Mouse (Mus musculus): ENCODE results near the gene Fbxl13. TPM values are rescaled to one million over a fixed set of nuclear protein-coding genes. Genes with fewer than 3 reads are reported as not detected.

Fbxl13 gene
- polyA plus RNA-seq, 1 experiment from 2014 or later = 0.21 TPM

GRCm38 (mm10) chr5:21545227-21545626 is 100.2 kb downstream of the Fbxl13 start:
- H3K4me2 ChIP-seq (ENCODE audit: low read depth, low read length) = no peak overlapping the region
- H3K27ac ChIP-seq (ENCODE audit: low read depth, low read length) = no peak overlapping the region
- H3K4me3 ChIP-seq (ENCODE audit: low read depth, low read length) = no peak overlapping the region
- no peaks in the 10 kb centered on the region for H3K9me3 ChIP-seq (ENCODE audit: control insufficient read depth, low read length)
- H3K9ac ChIP-seq (replicated peaks; ENCODE audit: low read depth, low read length) = no peak overlapping the region
- no peaks in the 10 kb centered on the region for H3K36me3 ChIP-seq (ENCODE audit: control insufficient read depth, insufficient read depth, low read length)
- no peaks in the 10 kb centered on the region for H3K27me3 ChIP-seq (ENCODE audit: control insufficient read depth, insufficient read depth, low read length)
- no peaks in the 10 kb centered on the region for H3K4me1 ChIP-seq (ENCODE audit: control insufficient read depth, insufficient read depth, low read length)
- no peak for ATAC-seq (ENCODE audit: low read depth)

GRCm38 (mm10) chr5:21544821-21545220 is 100.6 kb downstream of the Fbxl13 start:
- Histone ChIP-seq H3K36me3 (ENCODE audit: control insufficient read depth, insufficient read depth, low read length) (no peaks in the 10 kb centered on the region), H3K4me3 (ENCODE audit: low read depth, low read length) (no peak overlapping the region), H3K27ac (ENCODE audit: low read depth, low read length) (no peak overlapping the region), H3K4me1 (ENCODE audit: control insufficient read depth, insufficient read depth, low read length) (no peaks in the 10 kb centered on the region), H3K9me3 (ENCODE audit: control insufficient read depth, low read length) (no peaks in the 10 kb centered on the region), H3K9ac (replicated peaks; ENCODE audit: low read depth, low read length) (no peak overlapping the region), H3K27me3 (ENCODE audit: control insufficient read depth, insufficient read depth, low read length) (no peaks in the 10 kb centered on the region), H3K4me2 (ENCODE audit: low read depth, low read length) (no peak overlapping the region)
- WGBS = 71% methylated on average over 3 of the region's 3 CpGs
- no peak for ATAC-seq (ENCODE audit: low read depth)

GRCm38 (mm10) chr5:21543409-21544201 is 101.8 kb downstream of the Fbxl13 start, which contains the start of gene Lrrc17:
Gene Lrrc17, plus strand, starts transcription at chr5:21543559.
- no peak within 1 kb of the TSS for H3K4me2 ChIP-seq (ENCODE audit: low read depth, low read length)
- 46% methylated on average over 17 of the region's 17 CpGs for WGBS
- H3K27ac ChIP-seq (ENCODE audit: low read depth, low read length) = no peak within 1 kb of the TSS

GRCm38 (mm10) chr5:21542226-21542625 is 103.2 kb downstream of the Fbxl13 start:
- H3K36me3 ChIP-seq (ENCODE audit: control insufficient read depth, insufficient read depth, low read length) = no peaks in the 10 kb centered on the region
- H3K27me3 ChIP-seq (ENCODE audit: control insufficient read depth, insufficient read depth, low read length) = no peaks in the 10 kb centered on the region
- no peak for ATAC-seq (ENCODE audit: low read depth)
- H3K27ac ChIP-seq (ENCODE audit: low read depth, low read length) = no peak overlapping the region
- no peak overlapping the region for H3K4me3 ChIP-seq (ENCODE audit: low read depth, low read length)
- H3K4me2 ChIP-seq (ENCODE audit: low read depth, low read length) = no peak overlapping the region
- H3K9ac ChIP-seq (replicated peaks; ENCODE audit: low read depth, low read length) = no peak overlapping the region
- H3K4me1 ChIP-seq (ENCODE audit: control insufficient read depth, insufficient read depth, low read length) = no peaks in the 10 kb centered on the region
- WGBS = 74% methylated on average over 4 of the region's 4 CpGs
- no peaks in the 10 kb centered on the region for H3K9me3 ChIP-seq (ENCODE audit: control insufficient read depth, low read length)

More at GRCm38 (mm10) chr5:21543409-21544201, 101.8 kb downstream of the Fbxl13 start, which contains the start of gene Lrrc17:
- peak; percentile 89 for ATAC-seq (ENCODE audit: low read depth)
- Histone ChIP-seq H3K9me3 (ENCODE audit: control insufficient read depth, low read length) (no peaks in the 10 kb centered on the region), H3K4me1 (ENCODE audit: control insufficient read depth, insufficient read depth, low read length) (no peaks in the 10 kb centered on the region), H3K9ac (replicated peaks; ENCODE audit: low read depth, low read length) (no peak within 1 kb of the TSS), H3K36me3 (ENCODE audit: control insufficient read depth, insufficient read depth, low read length) (no peaks in the 10 kb centered on the region), H3K4me3 (ENCODE audit: low read depth, low read length) (no peak within 1 kb of the TSS), H3K27me3 (ENCODE audit: control insufficient read depth, insufficient read depth, low read length) (no peaks in the 10 kb centered on the region)

- Histone ChIP-seq H3K27ac (ENCODE audit: low read depth, low read length) (no peak overlapping the region), H3K4me3 (ENCODE audit: low read depth, low read length) (no peak overlapping the region), H3K4me2 (ENCODE audit: low read depth, low read length) (no peak overlapping the region), H3K9ac (replicated peaks; ENCODE audit: low read depth, low read length) (no peak overlapping the region), H3K36me3 (ENCODE audit: control insufficient read depth, insufficient read depth, low read length) (no peaks in the 10 kb centered on the region), H3K9me3 (ENCODE audit: control insufficient read depth, low read length) (no peaks in the 10 kb centered on the region), H3K4me1 (ENCODE audit: control insufficient read depth, insufficient read depth, low read length) (no peaks in the 10 kb centered on the region), H3K27me3 (ENCODE audit: control insufficient read depth, insufficient read depth, low read length) (no peaks in the 10 kb centered on the region)
- 88% methylated on average over 5 of the region's 5 CpGs for WGBS
- ATAC-seq (ENCODE audit: low read depth) = no peak
Observed at GRCm38 (mm10) chr5:21532921-21533320, 112.5 kb downstream of the Fbxl13 start.

- no peaks in the 10 kb centered on the region for H3K27me3 ChIP-seq (ENCODE audit: control insufficient read depth, insufficient read depth, low read length)
- no peak overlapping the region for H3K4me2 ChIP-seq (ENCODE audit: low read depth, low read length)
- no peak for ATAC-seq (ENCODE audit: low read depth)
- H3K4me1 ChIP-seq (ENCODE audit: control insufficient read depth, insufficient read depth, low read length) = no peaks in the 10 kb centered on the region
- no peaks in the 10 kb centered on the region for H3K36me3 ChIP-seq (ENCODE audit: control insufficient read depth, insufficient read depth, low read length)
- no peaks in the 10 kb centered on the region for H3K9me3 ChIP-seq (ENCODE audit: control insufficient read depth, low read length)
- no peak overlapping the region for H3K27ac ChIP-seq (ENCODE audit: low read depth, low read length)
- no peak overlapping the region for H3K4me3 ChIP-seq (ENCODE audit: low read depth, low read length)
- 90% methylated on average over 2 of the region's 2 CpGs for WGBS
- H3K9ac ChIP-seq (replicated peaks; ENCODE audit: low read depth, low read length) = no peak overlapping the region
Observed at GRCm38 (mm10) chr5:21532126-21532525, 113.3 kb downstream of the Fbxl13 start.

- no peak for ATAC-seq (ENCODE audit: low read depth)
- H3K9me3 ChIP-seq (ENCODE audit: control insufficient read depth, low read length) = no peaks in the 10 kb centered on the region
- no peaks in the 10 kb centered on the region for H3K36me3 ChIP-seq (ENCODE audit: control insufficient read depth, insufficient read depth, low read length)
- H3K4me2 ChIP-seq (ENCODE audit: low read depth, low read length) = no peak overlapping the region
- H3K4me3 ChIP-seq (ENCODE audit: low read depth, low read length) = no peak overlapping the region
- WGBS = 92% methylated on average over 8 of the region's 8 CpGs
- H3K9ac ChIP-seq (replicated peaks; ENCODE audit: low read depth, low read length) = no peak overlapping the region
- no peaks in the 10 kb centered on the region for H3K4me1 ChIP-seq (ENCODE audit: control insufficient read depth, insufficient read depth, low read length)
- H3K27me3 ChIP-seq (ENCODE audit: control insufficient read depth, insufficient read depth, low read length) = no peaks in the 10 kb centered on the region
- no peak overlapping the region for H3K27ac ChIP-seq (ENCODE audit: low read depth, low read length)
Observed at GRCm38 (mm10) chr5:21529110-21529720, 116.2 kb downstream of the Fbxl13 start.

GRCm38 (mm10) chr5:21528068-21528842 is 117.2 kb downstream of the Fbxl13 start:
- Histone ChIP-seq H3K27ac (ENCODE audit: low read depth, low read length) (no peak overlapping the region), H3K9me3 (ENCODE audit: control insufficient read depth, low read length) (no peaks in the 10 kb centered on the region), H3K4me3 (ENCODE audit: low read depth, low read length) (no peak overlapping the region), H3K4me1 (ENCODE audit: control insufficient read depth, insufficient read depth, low read length) (no peaks in the 10 kb centered on the region), H3K4me2 (ENCODE audit: low read depth, low read length) (no peak overlapping the region), H3K36me3 (ENCODE audit: control insufficient read depth, insufficient read depth, low read length) (no peaks in the 10 kb centered on the region), H3K27me3 (ENCODE audit: control insufficient read depth, insufficient read depth, low read length) (no peaks in the 10 kb centered on the region), H3K9ac (replicated peaks; ENCODE audit: low read depth, low read length) (no peak overlapping the region)
- ATAC-seq (ENCODE audit: low read depth) = peak; percentile 51; the same call in 1 of the 2 replicates
- 57% methylated on average over 15 of the region's 15 CpGs for whole genome bisulfite sequencing
